ENCODE assay signal across 14 mouse cellular contexts in the genomic region with DNA sequence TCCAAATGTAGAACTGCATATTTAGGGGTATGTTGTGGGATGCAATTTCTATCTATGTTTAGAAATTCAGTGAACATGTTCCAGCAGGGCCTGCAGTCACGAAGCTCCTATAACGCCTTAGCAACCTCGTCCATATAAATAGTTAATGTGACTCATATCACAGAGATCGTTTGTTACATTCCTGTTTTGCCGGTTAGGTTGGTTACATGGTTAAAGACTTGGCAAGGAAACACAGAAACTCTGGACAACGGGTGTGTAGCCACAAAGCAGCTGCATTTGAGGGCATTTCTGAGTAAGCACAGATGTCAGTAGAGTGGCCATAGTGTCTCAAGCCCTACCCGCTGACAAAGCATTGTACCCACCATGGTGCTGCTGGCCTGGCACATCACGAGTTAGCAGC.
A peak's percentile ranks its signal among the peaks of the same experiment; 100 is the strongest.
DNase-seq lines count a peak whose midpoint lies in the region; TF ChIP-seq lines count a peak whose summit lies in the region.
"Had no signal": no experiment of that assay in that cellular context is flagged by ENCODE, and none has a peak within 500 bp of the region (broad histone marks: within the 10 kb centered on the region; RNA-seq: fewer than 3 reads in every experiment).

No protein-coding gene starts in this region.

- intact Hi-C loops in left cerebral cortex, adult 2 months (cut with DNase I) = no loop called here

- TF ChIP-seq POLR2A in embryonic fibroblast, embryonic 13.5 days (IDR thresholded peaks at IDR 0.05; ENCODE audit: low read depth, low read length) = no peak
- no peak for TF ChIP-seq POLR2A in myocyte (IDR thresholded peaks at IDR 0.05; ENCODE audit: insufficient read length, low read depth)

- H3K27me3 ChIP-seq in myocyte (ENCODE audit: control insufficient read depth, insufficient read depth, insufficient read length) = no peaks in the 10 kb centered on the region
- H3K27me3 ChIP-seq: limb, embryonic 12.5 days; neural tube, embryonic 13.5 days had no signal

- H3K4me2 ChIP-seq in myocyte (ENCODE audit: low read depth) = peak overlapping the region; percentile 52
- H3K4me2 ChIP-seq: limb, embryonic 12.5 days; neural tube, embryonic 13.5 days had no signal

- H3K4me1 ChIP-seq in embryonic fibroblast, embryonic 13.5 days (ENCODE audit: control insufficient read depth, insufficient read depth, low read length) = no peaks in the 10 kb centered on the region
- H3K4me1 ChIP-seq: limb, embryonic 12.5 days; midbrain, embryonic 10.5 days had no signal

- no peak overlapping the region for H3ac ChIP-seq in myocyte (ENCODE audit: control insufficient read depth, insufficient read length)

- no peak for DNase-seq in left cerebral cortex, adult 2 months (ENCODE audit: extremely low spot score in 1 of 2, low spot score in 2 of 2)
- DNase-seq in left cerebral cortex, adult 18-20 months (ENCODE audit: low spot score in 2 of 2) = no peak
- DNase-seq in CD4-positive helper T cell, adult 2 months (ENCODE audit: low read depth, low spot score) = peak; percentile 29
- DNase-seq in right cerebral cortex, postnatal 10 days (ENCODE audit: low spot score in 2 of 2) = no peak
- DNase-seq in adrenal gland, postnatal 10 days = no peak
- DNase-seq: adrenal gland, postnatal 25 days; cerebellum, adult 2 months; gastrocnemius, postnatal 10 days had no signal

- no peaks in the 10 kb centered on the region for H3K79me2 ChIP-seq in myocyte (ENCODE audit: control insufficient read depth, insufficient read depth)

- no peaks in the 10 kb centered on the region for H3K36me3 ChIP-seq in myocyte (ENCODE audit: control insufficient read depth, insufficient read depth)
- H3K36me3 ChIP-seq: G1E; limb, embryonic 12.5 days; midbrain, embryonic 10.5 days had no signal

- no peak for TF ChIP-seq CTCF in left cerebral cortex, adult 2 months (IDR thresholded peaks at IDR 0.05)
- TF ChIP-seq CTCF in embryonic fibroblast, embryonic 13.5 days (IDR thresholded peaks at IDR 0.05; ENCODE audit: borderline replicate concordance, insufficient read depth, low read length) = no peak

- peak overlapping the region; percentile 72 for H3K27ac ChIP-seq in left cerebral cortex, adult 2 months
- peak overlapping the region; percentile 58; the same call in 1 of the 2 replicates for H3K27ac ChIP-seq in embryonic fibroblast, embryonic 13.5 days (ENCODE audit: insufficient read depth, low read length)
- H3K27ac ChIP-seq: limb, embryonic 12.5 days; midbrain, embryonic 10.5 days; neural tube, embryonic 13.5 days had no signal

- no peak overlapping the region for H3K4me3 ChIP-seq in left cerebral cortex, adult 2 months
- H3K4me3 ChIP-seq in embryonic fibroblast, embryonic 13.5 days (ENCODE audit: insufficient read depth, low read length) = no peak overlapping the region
- H3K4me3 ChIP-seq in myocyte = no peak overlapping the region
- H3K4me3 ChIP-seq: limb, embryonic 12.5 days; midbrain, embryonic 10.5 days; neural tube, embryonic 13.5 days had no signal

TF ChIP-seq in myocyte, 11 proteins besides CTCF, POLR2A, EP300 and RAD21:
- TF ChIP-seq TCF3 (IDR thresholded peaks at IDR 0.05; ENCODE audit: insufficient read length, low read depth) (peak; percentile 89), E2F4 (IDR thresholded peaks at IDR 0.05; ENCODE audit: insufficient read depth) (no peak), POLR2AphosphoS2 (IDR thresholded peaks at IDR 0.05; ENCODE audit: insufficient read length, low read depth) (no peak), REST (IDR thresholded peaks at IDR 0.05; ENCODE audit: insufficient read depth, insufficient read length) (no peak), TCF12 (IDR thresholded peaks at IDR 0.05; ENCODE audit: insufficient read depth, poor library complexity, severe bottlenecking) (peak; percentile 97), MAX (IDR thresholded peaks at IDR 0.05; ENCODE audit: low read depth) (no peak), MYOD1 (IDR thresholded peaks at IDR 0.05; ENCODE audit: control insufficient read depth in 1 of 3, insufficient read length in 2 of 3, low read depth in 2 of 3) (peak; percentile 90 to 99 (median 97)), CEBPB (IDR thresholded peaks at IDR 0.05; ENCODE audit: insufficient read depth, poor library complexity, severe bottlenecking) (no peak), MYOG (IDR thresholded peaks at IDR 0.05; ENCODE audit: control insufficient read depth in 1 of 3, insufficient read depth in 1 of 3, insufficient read length in 2 of 3, low read depth in 2 of 3) (peak; percentile 85 to 97 (median 97)), SRF (IDR thresholded peaks at IDR 0.05; ENCODE audit: control insufficient read depth, insufficient read length, low read depth) (no peak), USF1 (IDR thresholded peaks at IDR 0.05; ENCODE audit: low read depth) (no peak)
